Mouse (Mus musculus) spleen, adult 2 months (tissue): ENCODE results near the gene Dnajb12. TPM values are rescaled to one million over a fixed set of nuclear protein-coding genes. Genes with fewer than 3 reads are reported as not detected.
A peak's percentile ranks its signal among the peaks of the same experiment; 100 is the strongest.

Experiments used
- DNase-seq, 2 experiments: peaks; one replicate each; pipeline versions ENCODE4 v3.0.0 to v3.0.0-alpha.2; 2012 to 2021; ENCODE audit warnings: low spot score in 2 of 2, low read depth in 1 of 2
- H3K27ac ChIP-seq: fragments of 200-500 bp; 2 replicates; pipeline ENCODE4 v1.5.1; 2012; ENCODE audit warnings: low read length, inconsistent platforms; ENCODE audit not compliant: insufficient read depth
- H3K27me3 ChIP-seq: fragments of 200-500 bp; 2 replicates; pipeline ENCODE4 v1.6.1; 2012; ENCODE audit warnings: mild to moderate bottlenecking, moderate library complexity, low read length, inconsistent platforms; ENCODE audit not compliant: control insufficient read depth, insufficient read depth
- H3K36me3 ChIP-seq: fragments of 200-500 bp; 2 replicates; pipeline ENCODE4 v1.6.1; 2012; ENCODE audit warnings: mild to moderate bottlenecking, low read length, inconsistent platforms; ENCODE audit not compliant: control insufficient read depth, insufficient read depth
- H3K4me1 ChIP-seq: fragments of 200-500 bp; 2 replicates; pipeline ENCODE4 v1.6.1; 2011; ENCODE audit warnings: inconsistent platforms; ENCODE audit not compliant: control insufficient read depth, insufficient read depth, insufficient read length
- H3K4me3 ChIP-seq: fragments of 200-500 bp; 2 replicates; pipeline ENCODE4 v1.5.1; 2011; ENCODE audit warnings: mild to moderate bottlenecking, inconsistent platforms; ENCODE audit not compliant: insufficient read depth, insufficient read length; ENCODE audit errors: extremely low read depth
- CTCF ChIP-seq: fragments of 200-500 bp; IDR thresholded peaks from 2 replicates; pipeline ENCODE4 v1.5.1; 2011; ENCODE audit warnings: mild to moderate bottlenecking, inconsistent platforms; ENCODE audit not compliant: insufficient read depth, insufficient read length, insufficient replicate concordance; ENCODE audit errors: extremely low read depth
- POLR2A ChIP-seq: fragments of 200-500 bp; IDR thresholded peaks from 2 replicates; pipeline ENCODE4 v1.6.1; 2011; ENCODE audit warnings: low read depth, low read length, inconsistent platforms
- WGBS: fragments of 180-500 bp; shearing (Covaris S2); methylation state at CpG from one replicate; pipeline ENCODE4 v1.1.7; 2018; 5-methylcytosine and 5-hydroxymethylcytosine counted together
- polyA plus RNA-seq: library from polyadenylated mRNA; depleted of rRNA; stranded (reverse); fragments of >200 nt; gene quantifications from 2 replicates; pipeline ENCODE4 v1.2.3, GENCODE M21; 2012

Dnajb12 gene
- polyA plus RNA-seq, 1 experiment, result 29.9 TPM

- no peak overlapping the region for H3K27ac ChIP-seq
- no peak overlapping the region for H3K4me3 ChIP-seq
- WGBS, result 48% methylated on average over 1 of the region's 1 CpGs
- no peaks in the 10 kb centered on the region for H3K36me3 ChIP-seq
- TF ChIP-seq POLR2A, result no peak
- no peak for TF ChIP-seq CTCF
- peaks cover 12% of the 10 kb centered on the region for H3K4me1 ChIP-seq
- no peak for DNase-seq
- no peaks in the 10 kb centered on the region for H3K27me3 ChIP-seq
Observed at GRCm38 (mm10) chr10:59939081-59939480, 59.7 kb downstream of the Dnajb12 start.

- Histone ChIP-seq H3K36me3 (no peaks in the 10 kb centered on the region), H3K27me3 (no peaks in the 10 kb centered on the region), H3K27ac (no peak overlapping the region), H3K4me3 (no peak overlapping the region), H3K4me1 (peaks cover 8% of the 10 kb centered on the region)
- WGBS, result 52% methylated on average over 21 of the region's 21 CpGs
- DNase-seq, result no peak
- TF ChIP-seq CTCF, result no peak
- TF ChIP-seq POLR2A, result no peak
Observed at GRCm38 (mm10) chr10:59942281-59942846, 63.0 kb downstream of the Dnajb12 start.

DNA sequence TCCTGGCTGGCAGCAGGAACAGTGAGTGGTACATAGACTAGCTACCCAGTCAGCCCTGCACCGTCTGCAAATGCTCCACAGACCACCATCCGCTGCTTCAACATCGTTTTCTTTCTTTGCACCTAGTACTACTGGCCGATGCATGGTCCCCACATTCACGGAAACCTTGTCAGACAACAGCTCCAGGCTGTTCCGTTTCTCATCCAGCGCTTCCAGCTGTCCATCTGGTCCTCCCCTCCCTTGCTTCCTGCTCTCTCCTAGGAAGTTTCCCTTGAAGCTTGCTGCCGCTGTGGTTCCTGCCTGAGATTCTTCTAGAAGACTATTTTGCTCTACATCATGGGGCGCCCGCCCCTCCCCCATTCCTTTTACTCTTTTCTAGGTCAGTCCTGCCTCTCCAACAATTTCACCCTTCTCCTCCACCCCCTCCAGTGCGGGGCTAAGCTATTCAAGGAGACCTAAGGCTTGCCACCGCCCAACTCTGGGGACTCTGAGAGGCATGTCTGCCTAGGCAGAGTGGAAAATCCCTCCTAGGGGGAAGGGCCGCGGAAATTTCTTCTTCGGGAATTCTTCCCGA lies 63.6 kb downstream of the Dnajb12 start:
- TF ChIP-seq CTCF (no peak), POLR2A (no peak)
- H3K4me3 ChIP-seq, result no peak overlapping the region
- H3K27ac ChIP-seq, result peak overlapping the region; percentile 36; the same call in 1 of the 2 replicates
- H3K4me1 ChIP-seq, result peaks cover 8% of the 10 kb centered on the region
- no peak for DNase-seq
- WGBS, result 21% methylated on average over 16 of the region's 16 CpGs
- H3K27me3 ChIP-seq, result no peaks in the 10 kb centered on the region
- H3K36me3 ChIP-seq, result no peaks in the 10 kb centered on the region

GRCm38 (mm10) chr10:59943421-59943989 lies 64.1 kb downstream of the Dnajb12 start:
- H3K4me3 ChIP-seq, result no peak overlapping the region
- no peak for DNase-seq
- TF ChIP-seq POLR2A (no peak), CTCF (no peak)

GRCm38 (mm10) chr10:59945416-59945815 lies 66.1 kb downstream of the Dnajb12 start:
- no peak for DNase-seq
- H3K36me3 ChIP-seq, result peaks cover 12% of the 10 kb centered on the region

More at GRCm38 (mm10) chr10:59943421-59943989, 64.1 kb downstream of the Dnajb12 start:
- Histone ChIP-seq H3K36me3 (no peaks in the 10 kb centered on the region), H3K27me3 (no peaks in the 10 kb centered on the region), H3K27ac (peak overlapping the region; percentile 36; the same call in 1 of the 2 replicates), H3K4me1 (peaks cover 8% of the 10 kb centered on the region)
- WGBS, result 62% methylated on average over 13 of the region's 13 CpGs

GRCm38 (mm10) chr10:59946362-59946761 lies 67.0 kb downstream of the Dnajb12 start:
- DNase-seq, result no peak
- WGBS, result 84% methylated on average over 5 of the region's 5 CpGs
- H3K27me3 ChIP-seq, result no peaks in the 10 kb centered on the region
- no peak overlapping the region for H3K4me3 ChIP-seq
- peaks cover 14% of the 10 kb centered on the region for H3K36me3 ChIP-seq
- H3K4me1 ChIP-seq, result peaks cover 4% of the 10 kb centered on the region
- no peak overlapping the region for H3K27ac ChIP-seq
- TF ChIP-seq POLR2A (no peak), CTCF (no peak)

More at GRCm38 (mm10) chr10:59945416-59945815, 66.1 kb downstream of the Dnajb12 start:
- TF ChIP-seq POLR2A, result no peak
- TF ChIP-seq CTCF, result no peak
- no peak overlapping the region for H3K4me3 ChIP-seq
- H3K27me3 ChIP-seq, result no peaks in the 10 kb centered on the region
- H3K27ac ChIP-seq, result no peak overlapping the region
- H3K4me1 ChIP-seq, result peaks cover 4% of the 10 kb centered on the region
- WGBS, result 97% methylated on average over 3 of the region's 3 CpGs
